Mouse (Mus musculus): Measurements from ENCODE around the gene Ttll4. TPM values are rescaled to one million over a fixed set of nuclear protein-coding genes. Genes with fewer than 3 reads are reported as not detected.

The Ttll4 gene
- polyA plus RNA-seq (2012; ENCODE audit: insufficient read depth, insufficient read length, missing spikeins) = 15.3 and 22.1 TPM in 2 replicates

- Histone ChIP-seq H3K4me1 (ENCODE audit: control insufficient read depth, insufficient read depth, low read length) (peaks cover 6% of the 10 kb centered on the region), H3K27ac (ENCODE audit: insufficient read depth, low read depth, low read length) (peak within 1 kb of the TSS; percentile 47), H3K4me3 (ENCODE audit: insufficient read depth, low read length) (peak within 1 kb of the TSS; percentile 95)
- TF ChIP-seq CTCF (IDR thresholded peaks at IDR 0.05; ENCODE audit: low read depth, low read length) (no peak; the same call in 1 of the 2 replicates), POLR2A (IDR thresholded peaks at IDR 0.05; ENCODE audit: borderline replicate concordance, low read depth, low read length) (no peak; the same call in 1 of the 2 replicates)
Measured at GRCm38 (mm10) chr1:74661448-74662195, at the start of gene Ttll4. TSS of gene Ttll4 (plus strand) at chr1:74661745.

- Histone ChIP-seq H3K4me1 (ENCODE audit: control insufficient read depth, insufficient read depth, low read length) (no peaks in the 10 kb centered on the region), H3K27ac (ENCODE audit: insufficient read depth, low read depth, low read length) (no peak overlapping the region), H3K4me3 (ENCODE audit: insufficient read depth, low read length) (no peak overlapping the region)
- TF ChIP-seq CTCF (IDR thresholded peaks at IDR 0.05; ENCODE audit: low read depth, low read length) = no peak
- no peak for TF ChIP-seq POLR2A (IDR thresholded peaks at IDR 0.05; ENCODE audit: borderline replicate concordance, low read depth, low read length)
Measured at GRCm38 (mm10) chr1:74624183-74624582, 37.4 kb upstream of the Ttll4 start.

GRCm38 (mm10) chr1:74626076-74626475 lies 35.5 kb upstream of the Ttll4 start:
- TF ChIP-seq POLR2A (IDR thresholded peaks at IDR 0.05; ENCODE audit: borderline replicate concordance, low read depth, low read length) = no peak
- no peak for TF ChIP-seq CTCF (IDR thresholded peaks at IDR 0.05; ENCODE audit: low read depth, low read length)
- Histone ChIP-seq H3K27ac (ENCODE audit: insufficient read depth, low read depth, low read length) (no peak overlapping the region), H3K4me3 (ENCODE audit: insufficient read depth, low read length) (no peak overlapping the region), H3K4me1 (ENCODE audit: control insufficient read depth, insufficient read depth, low read length) (no peaks in the 10 kb centered on the region)

GRCm38 (mm10) chr1:74628001-74628400 lies 33.5 kb upstream of the Ttll4 start:
- Histone ChIP-seq H3K4me3 (ENCODE audit: insufficient read depth, low read length) (no peak overlapping the region), H3K4me1 (ENCODE audit: control insufficient read depth, insufficient read depth, low read length) (peaks cover 5% of the 10 kb centered on the region), H3K27ac (ENCODE audit: insufficient read depth, low read depth, low read length) (no peak overlapping the region)
- TF ChIP-seq POLR2A (IDR thresholded peaks at IDR 0.05; ENCODE audit: borderline replicate concordance, low read depth, low read length) (no peak), CTCF (IDR thresholded peaks at IDR 0.05; ENCODE audit: low read depth, low read length) (no peak)

- H3K4me3 ChIP-seq (ENCODE audit: insufficient read depth, low read length) = no peak overlapping the region
- no peak overlapping the region for H3K27ac ChIP-seq (ENCODE audit: insufficient read depth, low read depth, low read length)
- TF ChIP-seq CTCF (IDR thresholded peaks at IDR 0.05; ENCODE audit: low read depth, low read length) (no peak), POLR2A (IDR thresholded peaks at IDR 0.05; ENCODE audit: borderline replicate concordance, low read depth, low read length) (no peak)
- H3K4me1 ChIP-seq (ENCODE audit: control insufficient read depth, insufficient read depth, low read length) = peaks cover 6% of the 10 kb centered on the region
Measured at GRCm38 (mm10) chr1:74632734-74633133, 28.8 kb upstream of the Ttll4 start.

DNA sequence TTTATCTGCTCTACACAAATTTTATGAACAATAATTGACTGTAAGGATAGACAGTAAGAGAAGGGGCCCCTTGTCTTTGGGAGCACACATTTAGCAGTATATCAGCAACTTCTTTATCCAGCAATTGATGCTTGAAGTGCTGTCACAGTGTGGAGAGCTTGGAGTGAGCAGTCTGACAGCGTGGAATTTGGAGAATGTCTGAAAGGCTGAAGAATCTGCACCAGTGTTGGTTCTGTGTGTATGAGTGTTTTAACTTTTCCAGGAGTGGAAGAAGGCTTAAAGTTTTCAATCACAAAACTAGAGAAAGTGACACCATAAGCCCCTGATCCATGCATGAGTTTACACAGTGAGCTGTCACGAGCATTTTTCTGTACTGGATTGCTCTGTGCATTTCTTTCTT lies 18.0 kb upstream of the Ttll4 start:
- Histone ChIP-seq H3K4me3 (ENCODE audit: insufficient read depth, low read length) (no peak overlapping the region), H3K27ac (ENCODE audit: insufficient read depth, low read depth, low read length) (no peak overlapping the region), H3K4me1 (ENCODE audit: control insufficient read depth, insufficient read depth, low read length) (no peaks in the 10 kb centered on the region)
- no peak for TF ChIP-seq POLR2A (IDR thresholded peaks at IDR 0.05; ENCODE audit: borderline replicate concordance, low read depth, low read length)
- TF ChIP-seq CTCF (IDR thresholded peaks at IDR 0.05; ENCODE audit: low read depth, low read length) = no peak

DNA sequence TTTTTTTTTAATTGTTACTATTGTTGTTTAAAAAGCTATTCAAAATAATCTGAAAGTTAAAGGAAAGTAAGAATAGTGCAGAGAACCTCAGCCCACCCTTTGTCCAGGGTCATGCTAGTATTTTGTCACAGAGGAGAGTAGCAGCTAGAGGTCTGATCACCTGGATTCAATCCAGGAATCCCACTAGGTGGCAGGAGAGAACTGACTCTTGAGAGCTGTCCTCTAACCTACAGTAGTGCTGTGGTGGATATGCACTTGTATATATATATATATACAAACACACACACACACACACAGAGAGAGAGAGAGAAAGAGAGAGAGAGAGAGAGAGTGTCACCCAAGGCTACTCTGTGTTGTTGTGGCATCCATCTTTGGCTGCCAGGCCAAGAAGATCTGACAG lies 17.6 kb upstream of the Ttll4 start:
- no peak overlapping the region for H3K27ac ChIP-seq (ENCODE audit: insufficient read depth, low read depth, low read length)
- no peaks in the 10 kb centered on the region for H3K4me1 ChIP-seq (ENCODE audit: control insufficient read depth, insufficient read depth, low read length)
- no peak overlapping the region for H3K4me3 ChIP-seq (ENCODE audit: insufficient read depth, low read length)
- TF ChIP-seq POLR2A (IDR thresholded peaks at IDR 0.05; ENCODE audit: borderline replicate concordance, low read depth, low read length) (no peak), CTCF (IDR thresholded peaks at IDR 0.05; ENCODE audit: low read depth, low read length) (no peak)

DNA sequence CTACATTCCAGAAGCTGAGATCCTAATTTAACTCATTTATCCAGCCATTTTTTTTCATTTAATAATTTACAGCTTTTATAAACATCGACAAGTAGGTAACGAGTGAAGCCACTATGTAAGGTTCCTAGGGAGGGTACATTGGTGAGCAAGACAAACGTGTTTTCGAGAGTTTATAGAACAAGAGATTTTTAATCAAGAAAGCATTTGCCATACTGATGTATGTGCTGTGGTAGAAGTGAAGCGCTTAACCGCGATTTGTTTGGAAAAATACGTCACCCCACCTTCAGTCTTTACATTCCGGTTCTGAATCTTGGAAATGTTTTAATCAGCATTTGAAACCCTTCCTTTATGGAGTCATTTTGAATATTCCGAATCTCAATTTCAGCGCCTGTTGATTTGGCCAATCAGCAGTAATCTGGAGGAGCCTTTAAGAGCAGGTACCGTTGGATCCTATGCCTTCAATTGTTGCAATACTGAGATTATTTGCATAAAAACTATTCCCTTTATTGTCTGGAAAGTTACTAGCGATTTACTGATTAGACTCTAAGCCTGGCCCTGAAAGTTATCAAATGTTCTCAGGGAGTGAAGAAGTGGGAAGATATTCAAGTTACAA lies 814 bp downstream of the Ttll4 start:
- Histone ChIP-seq H3K4me3 (ENCODE audit: insufficient read depth, low read length) (peak overlapping the region; percentile 95), H3K4me1 (ENCODE audit: control insufficient read depth, insufficient read depth, low read length) (peaks cover 6% of the 10 kb centered on the region), H3K27ac (ENCODE audit: insufficient read depth, low read depth, low read length) (no peak overlapping the region)
- no peak for TF ChIP-seq CTCF (IDR thresholded peaks at IDR 0.05; ENCODE audit: low read depth, low read length)
- TF ChIP-seq POLR2A (IDR thresholded peaks at IDR 0.05; ENCODE audit: borderline replicate concordance, low read depth, low read length) = no peak

DNA sequence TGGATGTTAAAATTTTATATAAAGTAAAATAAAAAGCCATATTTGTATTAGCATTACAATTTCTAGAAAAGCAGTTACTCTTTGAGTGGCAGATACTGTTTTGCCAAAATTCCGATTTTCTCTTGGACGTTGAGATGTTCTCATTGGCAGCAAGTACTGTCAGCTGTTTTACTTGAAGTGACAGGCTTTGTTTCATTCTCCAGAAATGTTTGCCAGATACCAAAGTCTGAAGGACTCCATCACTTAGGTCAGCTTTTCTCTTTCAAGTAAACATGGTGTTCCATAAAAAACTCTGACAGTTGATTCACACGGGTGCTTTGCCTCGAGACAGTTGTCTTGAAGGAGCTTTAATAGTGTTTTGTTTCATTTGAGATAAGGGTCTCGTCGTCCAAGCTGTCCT lies 3.6 kb downstream of the Ttll4 start:
- Histone ChIP-seq H3K4me1 (ENCODE audit: control insufficient read depth, insufficient read depth, low read length) (peaks cover 8% of the 10 kb centered on the region), H3K4me3 (ENCODE audit: insufficient read depth, low read length) (no peak overlapping the region), H3K27ac (ENCODE audit: insufficient read depth, low read depth, low read length) (no peak overlapping the region)
- no peak for TF ChIP-seq CTCF (IDR thresholded peaks at IDR 0.05; ENCODE audit: low read depth, low read length)
- no peak for TF ChIP-seq POLR2A (IDR thresholded peaks at IDR 0.05; ENCODE audit: borderline replicate concordance, low read depth, low read length)

GRCm38 (mm10) chr1:74668371-74668770 lies 6.8 kb downstream of the Ttll4 start:
- Histone ChIP-seq H3K4me1 (ENCODE audit: control insufficient read depth, insufficient read depth, low read length) (peaks cover 11% of the 10 kb centered on the region), H3K27ac (ENCODE audit: insufficient read depth, low read depth, low read length) (no peak overlapping the region), H3K4me3 (ENCODE audit: insufficient read depth, low read length) (no peak overlapping the region)
- TF ChIP-seq POLR2A (IDR thresholded peaks at IDR 0.05; ENCODE audit: borderline replicate concordance, low read depth, low read length) (no peak), CTCF (IDR thresholded peaks at IDR 0.05; ENCODE audit: low read depth, low read length) (no peak)

Measured in bone marrow macrophage, adult 2 months (primary cell).